Mouse (Mus musculus) bone marrow macrophage, adult 2 months (primary cell): ENCODE measurements at regions not wholly inside any gene's neighbourhood (a gene's known extent, or its start where the extent isn't known, plus 50 kb on each side); places are given as distances from the start of the nearest gene placed in this dataset.

Source experiments
- H3K27ac ChIP-seq: 2 replicates; pipeline ENCODE4 v1.5.1; 2012; ENCODE audit warnings: low read depth, low read length; ENCODE audit not compliant: insufficient read depth
- H3K4me1 ChIP-seq: 2 replicates; pipeline ENCODE4 v1.6.1; 2012; ENCODE audit warnings: low read length; ENCODE audit not compliant: control insufficient read depth, insufficient read depth
- H3K4me3 ChIP-seq: 2 replicates; pipeline ENCODE4 v1.5.1; 2012; ENCODE audit warnings: mild to moderate bottlenecking, low read length, moderate library complexity; ENCODE audit not compliant: insufficient read depth
- CTCF ChIP-seq: IDR thresholded peaks from 2 replicates; pipeline ENCODE4 v1.5.1; 2012; ENCODE audit warnings: low read depth, mild to moderate bottlenecking, low read length, moderate library complexity
- POLR2A ChIP-seq: IDR thresholded peaks from 2 replicates; pipeline ENCODE4 v1.6.1; 2012; ENCODE audit warnings: mild to moderate bottlenecking, low read depth, low read length, borderline replicate concordance

DNA sequence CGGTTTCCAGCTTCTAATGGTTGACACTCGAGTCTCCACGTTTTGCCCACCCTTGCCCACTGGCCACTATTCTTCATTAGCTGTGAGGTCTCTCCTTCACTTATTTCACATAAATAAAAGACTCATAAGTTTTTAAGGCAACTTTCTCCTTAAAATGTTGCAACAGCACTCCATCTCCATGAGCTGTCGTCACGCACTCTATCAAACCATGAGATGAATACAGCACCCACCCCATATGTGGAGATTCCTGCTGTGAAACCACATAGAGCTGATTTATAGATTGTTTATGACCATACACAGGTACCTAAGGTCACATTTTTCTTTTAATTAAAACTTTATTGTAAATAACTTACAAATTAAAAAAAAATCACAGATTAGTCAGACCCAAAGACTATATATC lies 117.5 kb upstream of the Qrfpr start:
- Histone ChIP-seq H3K4me1 (peaks cover 27% of the 10 kb centered on the region), H3K4me3 (no peak overlapping the region), H3K27ac (no peak overlapping the region)
- TF ChIP-seq POLR2A (no peak), CTCF (no peak)

- Histone ChIP-seq H3K4me1 (peaks cover 14% of the 10 kb centered on the region), H3K4me3 (no peak overlapping the region), H3K27ac (no peak overlapping the region)
- TF ChIP-seq POLR2A (no peak), CTCF (no peak)
Observed at GRCm38 (mm10) chr3:36334279-36334678, 112.2 kb upstream of the Qrfpr start.

- Histone ChIP-seq H3K27ac (no peak overlapping the region), H3K4me3 (no peak overlapping the region), H3K4me1 (peaks cover 7% of the 10 kb centered on the region)
- no peak for TF ChIP-seq CTCF
Observed at GRCm38 (mm10) chr3:36332016-36332415, 109.9 kb upstream of the Qrfpr start.

DNA sequence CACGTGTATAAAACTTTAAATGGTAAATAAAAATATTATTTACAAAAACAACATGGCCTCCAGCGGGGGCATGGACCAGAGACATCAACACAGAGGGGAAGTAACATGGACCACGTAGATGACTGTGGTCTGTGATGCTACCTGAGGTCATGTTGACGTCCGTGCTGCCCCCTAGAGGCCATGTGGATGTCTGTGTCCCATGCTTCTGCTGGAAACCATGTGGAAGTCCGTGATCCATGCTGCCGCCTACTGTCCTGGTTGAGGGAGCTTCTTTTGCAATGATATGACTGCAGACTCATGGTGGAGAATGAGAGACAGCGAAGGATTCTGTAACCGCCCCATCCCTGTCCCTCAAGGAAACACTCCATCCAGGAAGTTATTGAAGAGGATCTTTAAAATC lies 108.5 kb upstream of the Qrfpr start:
- TF ChIP-seq CTCF (peak; percentile 40; the same call in 1 of the 2 replicates), POLR2A (no peak)
- H3K27ac ChIP-seq: no peak overlapping the region
- peaks cover 7% of the 10 kb centered on the region for H3K4me1 ChIP-seq
- H3K4me3 ChIP-seq: no peak overlapping the region

- Histone ChIP-seq H3K27ac (no peak overlapping the region), H3K4me1 (peaks cover 7% of the 10 kb centered on the region), H3K4me3 (no peak overlapping the region)
- TF ChIP-seq CTCF: no peak
- no peak for TF ChIP-seq POLR2A
Observed at GRCm38 (mm10) chr3:36329631-36330030, 107.5 kb upstream of the Qrfpr start.

- Histone ChIP-seq H3K27ac (no peak overlapping the region), H3K4me3 (no peak overlapping the region), H3K4me1 (peaks cover 7% of the 10 kb centered on the region)
- TF ChIP-seq CTCF (no peak), POLR2A (no peak)
Observed at GRCm38 (mm10) chr3:36328927-36329326, 106.8 kb upstream of the Qrfpr start.

GRCm38 (mm10) chr3:36318635-36319034 lies 96.5 kb upstream of the Qrfpr start:
- Histone ChIP-seq H3K4me1 (peaks cover 14% of the 10 kb centered on the region), H3K27ac (peak overlapping the region; percentile 55), H3K4me3 (no peak overlapping the region)
- TF ChIP-seq POLR2A: no peak
- no peak for TF ChIP-seq CTCF

GRCm38 (mm10) chr3:36311337-36311736 lies 89.2 kb upstream of the Qrfpr start:
- Histone ChIP-seq H3K4me3 (no peak overlapping the region), H3K27ac (no peak overlapping the region)
- TF ChIP-seq CTCF (no peak), POLR2A (no peak)

DNA sequence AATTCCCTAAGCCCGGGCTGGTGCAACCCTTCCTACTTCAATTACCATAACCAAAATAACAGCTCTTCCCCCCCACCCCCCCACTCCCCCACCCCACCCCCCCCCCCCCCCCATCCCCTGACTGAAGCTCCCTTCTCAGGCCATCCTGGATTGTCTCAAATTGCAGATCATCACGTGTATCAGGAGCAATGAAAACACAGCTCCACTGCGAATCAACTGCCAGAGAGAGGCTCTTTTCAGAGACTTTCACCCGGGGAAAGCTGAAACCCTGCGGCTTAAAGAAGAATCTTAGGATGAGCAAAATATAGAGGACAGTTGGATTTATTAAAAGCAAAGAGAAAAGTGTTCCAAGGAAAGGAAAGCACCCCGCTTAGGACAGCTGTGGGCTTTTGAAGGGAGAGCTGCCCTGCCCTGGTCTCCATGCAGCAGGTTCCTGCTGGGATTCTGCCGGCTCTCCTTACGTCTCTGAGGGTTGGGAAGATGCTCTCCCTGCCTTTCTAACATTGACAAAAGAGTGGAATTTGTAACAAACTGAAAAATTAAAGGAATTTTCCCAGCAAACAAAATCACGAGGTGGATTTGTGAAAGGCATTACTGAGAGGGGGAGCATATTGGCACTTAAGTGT lies 88.6 kb upstream of the Qrfpr start:
- TF ChIP-seq POLR2A: no peak
- no peak overlapping the region for H3K27ac ChIP-seq
- peaks cover 2% of the 10 kb centered on the region for H3K4me1 ChIP-seq
- H3K4me3 ChIP-seq: no peak overlapping the region

More at GRCm38 (mm10) chr3:36311337-36311736, 89.2 kb upstream of the Qrfpr start:
- H3K4me1 ChIP-seq: no peaks in the 10 kb centered on the region

DNA sequence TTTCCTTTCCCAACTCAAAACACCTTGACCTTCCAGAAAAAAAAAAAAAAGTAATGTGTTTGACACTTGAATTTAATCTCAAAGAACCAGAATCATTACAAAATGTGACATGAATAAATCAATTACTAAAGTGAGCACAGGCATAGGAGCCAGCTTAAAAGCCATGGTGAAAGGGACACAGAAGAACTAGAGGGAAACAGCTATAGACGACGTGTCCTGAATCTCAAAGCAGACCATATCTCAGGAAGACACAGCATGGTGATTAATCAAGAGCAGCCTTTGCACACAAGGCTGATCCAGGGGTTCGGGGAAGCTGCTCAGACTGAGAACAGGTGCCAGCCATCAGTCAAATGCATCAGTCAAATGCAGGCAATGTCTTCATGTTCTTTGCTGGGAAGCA lies 74.7 kb upstream of the Qrfpr start:
- TF ChIP-seq CTCF (no peak), POLR2A (no peak)

DNA sequence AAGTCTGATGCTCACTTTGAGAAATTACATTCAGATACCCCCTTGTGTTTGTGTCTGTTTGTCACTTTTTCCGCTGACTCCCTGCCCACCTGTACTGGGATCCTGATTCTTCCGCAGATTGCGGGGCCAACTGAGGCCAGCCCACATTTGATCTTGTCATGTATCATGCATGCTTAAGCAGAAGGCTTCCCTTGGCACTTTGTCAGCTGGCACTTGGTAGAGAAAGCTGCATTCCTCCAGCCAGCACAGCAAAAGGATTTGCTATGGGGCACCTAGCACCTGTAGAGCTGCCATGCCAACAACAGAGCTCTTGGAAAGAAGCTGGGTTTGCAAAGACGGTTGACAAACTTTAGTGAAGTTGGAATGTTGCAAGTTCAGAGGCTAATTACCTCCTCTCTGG lies 69.9 kb upstream of the Qrfpr start:
- H3K4me1 ChIP-seq: no peaks in the 10 kb centered on the region
- TF ChIP-seq CTCF (no peak), POLR2A (no peak)
- no peak overlapping the region for H3K4me3 ChIP-seq
- H3K27ac ChIP-seq: no peak overlapping the region

More for the DNA sequence above, 74.7 kb upstream of the Qrfpr start:
- H3K27ac ChIP-seq: no peak overlapping the region
- H3K4me3 ChIP-seq: no peak overlapping the region
- no peaks in the 10 kb centered on the region for H3K4me1 ChIP-seq
